Comparison of ENCODE assay signal across 14 mouse cellular contexts in the genomic region with DNA sequence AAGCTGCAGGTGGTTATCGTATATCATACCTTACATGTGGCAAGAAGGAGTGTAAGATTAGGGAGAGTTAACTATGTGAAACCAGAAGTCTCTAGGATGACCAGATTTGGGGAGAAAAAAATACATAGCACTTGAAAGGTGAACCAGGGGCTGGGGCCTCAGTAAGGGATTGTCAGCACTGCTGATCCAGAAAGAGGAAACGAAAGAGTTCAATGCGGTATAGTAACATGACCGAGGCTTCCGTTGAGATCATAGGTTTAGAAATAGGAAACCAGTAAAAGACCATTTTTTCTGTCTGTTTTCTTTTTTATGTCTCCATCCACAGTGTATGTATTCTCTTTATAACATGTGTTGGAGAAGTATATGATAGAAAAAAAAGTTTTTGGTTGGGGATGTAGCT. TPM values are rescaled to one million over a fixed set of nuclear protein-coding genes. Genes with fewer than 3 reads are reported as not detected.
A peak's percentile ranks its signal among the peaks of the same experiment; 100 is the strongest.
DNase-seq lines count a peak whose midpoint lies in the region; ATAC-seq lines count a peak whose summit lies in the region.
"Had no signal": no experiment of that assay in that cellular context is flagged by ENCODE, and none has a peak within 500 bp of the region (broad histone marks: within the 10 kb centered on the region; RNA-seq: fewer than 3 reads in every experiment).

No protein-coding gene starts in this region.

- peaks cover 15% of the 10 kb centered on the region for H3K4me1 ChIP-seq in liver, embryonic 16.5 days (ENCODE audit: control insufficient read depth, low read depth, low read length)
- peaks cover 4% of the 10 kb centered on the region for H3K4me1 ChIP-seq in liver, embryonic 11.5 days (replicated peaks; ENCODE audit: control insufficient read depth, insufficient read depth, low read length)

- DNase-seq in liver, embryonic 11.5 days (ENCODE audit: low spot score), result no peak
- DNase-seq in spleen, adult 12 weeks (ENCODE audit: low spot score), result peak; percentile 7
- no peak for DNase-seq in left cerebral cortex, postnatal 14 days (ENCODE audit: low spot score in 2 of 2)
- no peak for DNase-seq in left cerebral cortex, adult 9 months (ENCODE audit: low spot score in 2 of 2)
- DNase-seq: retina, postnatal 1 day had no signal

- peak overlapping the region; percentile 41; the same call in 1 of the 2 replicates for H3K27ac ChIP-seq in liver, embryonic 16.5 days (ENCODE audit: low read length)
- no peak overlapping the region for H3K27ac ChIP-seq in liver, embryonic 11.5 days (ENCODE audit: low read depth, low read length)
- H3K27ac ChIP-seq: heart, embryonic 15.5 days; intestine, embryonic 15.5 days; stomach, embryonic 15.5 days had no signal

- no peak overlapping the region for H3K4me3 ChIP-seq in liver, embryonic 16.5 days (ENCODE audit: low read depth, low read length)
- no peak overlapping the region for H3K4me3 ChIP-seq in liver, embryonic 11.5 days (ENCODE audit: low read depth, low read length)
- H3K4me3 ChIP-seq: heart, embryonic 15.5 days; intestine, embryonic 15.5 days; megakaryocyte, embryonic 14.5 days; myocyte; stomach, embryonic 15.5 days had no signal

- no peaks in the 10 kb centered on the region; the same call in 1 of the 2 replicates for H3K27me3 ChIP-seq in liver, embryonic 16.5 days (ENCODE audit: control insufficient read depth, insufficient read depth, low read depth, low read length)
- no peaks in the 10 kb centered on the region for H3K27me3 ChIP-seq in liver, embryonic 11.5 days (replicated peaks; ENCODE audit: control insufficient read depth, insufficient read depth, low read length)
- H3K27me3 ChIP-seq: heart, embryonic 15.5 days; intestine, embryonic 15.5 days; megakaryocyte, embryonic 14.5 days; stomach, embryonic 15.5 days had no signal

- H3K4me2 ChIP-seq in liver, embryonic 16.5 days (ENCODE audit: low read depth, low read length), result no peak overlapping the region
- no peak overlapping the region for H3K4me2 ChIP-seq in liver, embryonic 11.5 days
- H3K4me2 ChIP-seq: heart, embryonic 15.5 days; intestine, embryonic 15.5 days; stomach, embryonic 15.5 days had no signal

- H3K36me3 ChIP-seq in liver, embryonic 16.5 days (ENCODE audit: control insufficient read depth, insufficient read depth), result peaks cover 5% of the 10 kb centered on the region; the same call in 1 of the 2 replicates
- H3K36me3 ChIP-seq in liver, embryonic 11.5 days (ENCODE audit: control insufficient read depth, insufficient read depth, low read length), result peaks cover 3% of the 10 kb centered on the region; the same call in 1 of the 2 replicates
- H3K36me3 ChIP-seq: intestine, embryonic 15.5 days; stomach, embryonic 15.5 days had no signal

- no peak overlapping the region for H3K9ac ChIP-seq in liver, embryonic 16.5 days (ENCODE audit: low read depth, low read length)
- no peak overlapping the region for H3K9ac ChIP-seq in liver, embryonic 11.5 days (ENCODE audit: low read depth, low read length)
- H3K9ac ChIP-seq: heart, embryonic 15.5 days; intestine, embryonic 15.5 days; stomach, embryonic 15.5 days had no signal

- 58% methylated on average over 5 of the region's 5 CpGs for WGBS in liver, embryonic 16.5 days (ENCODE audit: insufficient replicate concordance)
- 87% methylated on average over 5 of the region's 5 CpGs for WGBS in liver, embryonic 11.5 days

- intact Hi-C loops in left cerebral cortex, postnatal 14 days (cut with DNase I), result loop anchor here (5.0 to 10.0 kb wide), 3 partner anchors 60 to 208 kb away; no protein-coding TSS in a partner anchor

- ATAC-seq in liver, embryonic 16.5 days (ENCODE audit: low read depth), result no peak
- no peak for ATAC-seq in liver, embryonic 11.5 days (replicated peaks; ENCODE audit: low FRiP score)
- peak; percentile 49 for ATAC-seq in CD4-positive, CD25-positive, alpha-beta regulatory T cell, adult 4 months
- peak; percentile 86 to 88 for ATAC-seq in hematopoietic stem cell, adult 5-6 weeks (replicated peaks in 1 of 2; ENCODE audit: insufficient read depth in 1 of 2, low FRiP score in 2 of 2, low TSS enrichment in 1 of 2, low read depth in 1 of 2, poor library complexity in 2 of 2, severe bottlenecking in 2 of 2)
- ATAC-seq: intestine, embryonic 15.5 days had no signal

- no peaks in the 10 kb centered on the region for H3K9me3 ChIP-seq in liver, embryonic 16.5 days (replicated peaks; ENCODE audit: control insufficient read depth, low read length)
- no peaks in the 10 kb centered on the region for H3K9me3 ChIP-seq in liver, embryonic 11.5 days (ENCODE audit: control insufficient read depth, low read length)
- H3K9me3 ChIP-seq: G1E; heart, embryonic 15.5 days; intestine, embryonic 15.5 days; megakaryocyte, embryonic 14.5 days; stomach, embryonic 15.5 days had no signal

RNA-seq across cellular contexts. Expression of gene Necap1, which starts 1.5 kb away (rescaled TPM):
- 26.0 and 27.6 TPM in 2 replicates for polyA plus RNA-seq in liver, embryonic 16.5 days (2015; fragmentation: Nextera tagmentation; extraction: Ambion mirVana)
- 39.8 and 44.4 TPM in 2 replicates for polyA plus RNA-seq in liver, embryonic 11.5 days (2014; fragmentation: Nextera tagmentation; extraction: Ambion mirVana)
- 10 to 100 TPM; 63.7 to 80.3 TPM for polyA plus RNA-seq in CD4-positive, CD25-positive, alpha-beta regulatory T cell, adult 4 months (2017; shearing (Covaris generic))
- 16.7 and 21.1 TPM in 2 replicates for total RNA-seq in hematopoietic stem cell, adult 5-6 weeks (2017)
- total RNA-seq in left cerebral cortex, postnatal 14 days (2021), result 100 to 1,000 TPM; 176 to 187 TPM

RNA-seq across cellular contexts. Expression of gene C3ar1, which starts 16.8 kb away (rescaled TPM):
- polyA plus RNA-seq in liver, embryonic 16.5 days (2015; fragmentation: Nextera tagmentation; extraction: Ambion mirVana), result 0.99 and 1.1 TPM in 2 replicates
- polyA plus RNA-seq in liver, embryonic 11.5 days (2014; fragmentation: Nextera tagmentation; extraction: Ambion mirVana), result 2.7 and 3.5 TPM in 2 replicates
- under 1 TPM; 0.18 to 0.27 TPM for polyA plus RNA-seq in CD4-positive, CD25-positive, alpha-beta regulatory T cell, adult 4 months (2017; shearing (Covaris generic))
- 0.19 and 0.55 TPM in 2 replicates for total RNA-seq in hematopoietic stem cell, adult 5-6 weeks (2017)
- total RNA-seq in left cerebral cortex, postnatal 14 days (2021), result under 1 TPM; 0.57 to 0.59 TPM
- polyA plus RNA-seq: G1E had no signal

RNA-seq across cellular contexts. Expression of gene Clec4a1, which starts 48.8 kb away (rescaled TPM):
- polyA plus RNA-seq in liver, embryonic 16.5 days (2015; fragmentation: Nextera tagmentation; extraction: Ambion mirVana), result 6.4 and 6.5 TPM in 2 replicates
- polyA plus RNA-seq in liver, embryonic 11.5 days (2014; fragmentation: Nextera tagmentation; extraction: Ambion mirVana), result 3.2 and 3.6 TPM in 2 replicates
- polyA plus RNA-seq in CD4-positive, CD25-positive, alpha-beta regulatory T cell, adult 4 months (2017; shearing (Covaris generic)), result 1 to 10 TPM in 1 of 2 experiments, under 1 TPM in 1; 0.82 to 1.3 TPM
- 0.50 and 3.9 TPM in 2 replicates for total RNA-seq in hematopoietic stem cell, adult 5-6 weeks (2017)
- total RNA-seq in left cerebral cortex, postnatal 14 days (2021), result under 1 TPM; 0.53 to 0.57 TPM
- polyA plus RNA-seq: G1E, myocyte had no signal

RNA-seq across cellular contexts. Expression of gene Foxj2, which starts 53.1 kb away (rescaled TPM):
- 1.3 and 1.5 TPM in 2 replicates for polyA plus RNA-seq in liver, embryonic 16.5 days (2015; fragmentation: Nextera tagmentation; extraction: Ambion mirVana)
- polyA plus RNA-seq in liver, embryonic 11.5 days (2014; fragmentation: Nextera tagmentation; extraction: Ambion mirVana), result 3.8 and 4.0 TPM in 2 replicates
- 1 to 10 TPM; 8.5 to 9.2 TPM for polyA plus RNA-seq in CD4-positive, CD25-positive, alpha-beta regulatory T cell, adult 4 months (2017; shearing (Covaris generic))
- total RNA-seq in hematopoietic stem cell, adult 5-6 weeks (2017), result 8.9 and 9.7 TPM in 2 replicates
- 10 to 100 TPM; 25.7 to 28.0 TPM for total RNA-seq in left cerebral cortex, postnatal 14 days (2021)

Comparison
In these comparisons a context has a peak if more than half of its experiments do, and no peak if none do; other contexts are left out.
1. ATAC-seq: peak in CD4-positive, CD25-positive, alpha-beta regulatory T cell, adult 4 months (single experiment) and hematopoietic stem cell, adult 5-6 weeks (2 of 2); none in liver, embryonic 16.5 days (single experiment) and liver, embryonic 11.5 days (single experiment).